Mouse (Mus musculus) liver, embryonic 14.5 days (tissue): Measurements from ENCODE around the gene Snca.

ENCODE experiments used
- CTCF ChIP-seq: IDR thresholded peaks from 2 replicates; pipeline ENCODE4 v1.5.1; 2016; ENCODE audit warnings: antibody characterized with exemption, low read depth, control low read depth
- EP300 ChIP-seq: IDR thresholded peaks from 2 replicates; pipeline ENCODE4 v1.6.1; 2016; ENCODE audit warnings: antibody characterized with exemption, low read depth

DNA sequence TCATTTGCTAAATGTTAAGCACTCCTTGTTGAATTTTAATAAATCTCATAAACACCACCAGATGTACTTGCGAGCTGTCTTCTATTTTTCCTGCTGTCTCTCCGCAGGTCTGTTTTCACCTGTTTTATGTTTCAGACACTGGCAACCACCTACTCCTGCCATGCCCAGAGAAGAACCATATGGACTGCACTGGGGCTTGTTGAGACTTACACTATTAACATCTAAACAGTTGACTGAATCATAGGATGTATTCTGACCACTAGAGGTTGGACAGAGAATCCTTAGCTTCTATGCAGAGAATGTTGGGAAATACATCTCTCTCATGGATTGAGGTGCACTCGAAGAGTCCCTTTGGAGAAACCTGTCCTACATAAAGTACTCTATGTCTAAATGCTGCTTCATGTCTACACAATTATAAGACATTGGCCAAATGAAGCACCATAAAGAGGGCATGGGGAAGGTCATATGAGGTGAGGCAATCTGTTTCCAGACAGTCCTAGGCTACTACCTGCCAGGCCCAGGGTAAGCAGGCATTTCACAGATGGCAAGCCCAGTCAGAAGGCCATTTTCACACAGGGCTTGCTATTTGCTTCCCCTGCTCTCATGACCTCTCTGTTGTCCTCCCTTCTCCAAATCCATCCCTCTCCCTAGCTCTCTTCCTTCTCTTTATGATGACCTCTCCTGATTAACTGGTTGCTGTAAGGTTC is 35.8 kb downstream of the Snca start:
- TF ChIP-seq CTCF (no peak), EP300 (no peak)
